ENCODE assay signal across 8 mouse cellular contexts in genomic region chr11:112870201-112871035, GRCm38 (mm10).
A peak's percentile ranks its signal among the peaks of the same experiment; 100 is the strongest.
DNase-seq lines count a peak whose midpoint lies in the region; ATAC-seq lines count a peak whose summit lies in the region.

No protein-coding gene starts in this region.

- peaks cover 8% of the 10 kb centered on the region; the same call in 1 of the 2 replicates for H3K4me1 ChIP-seq in heart, embryonic 13.5 days
- H3K4me1 ChIP-seq in forebrain, embryonic 10.5 days, result peaks cover 49% of the 10 kb centered on the region

- no peaks in the 10 kb centered on the region for H3K9me3 ChIP-seq in heart, embryonic 13.5 days
- no peaks in the 10 kb centered on the region for H3K9me3 ChIP-seq in forebrain, embryonic 10.5 days

- peak overlapping the region; percentile 63 for H3K4me2 ChIP-seq in heart, embryonic 13.5 days

- no peak for DNase-seq in heart, postnatal 14 days
- peak; percentile 79 for DNase-seq in ES-CJ7 (ENCODE audit: low read depth, low spot score)
- peak; percentile 87 for DNase-seq in forebrain, embryonic 10.5 days (ENCODE audit: extremely low spot score, low spot score)
- peak; percentile 89 for DNase-seq in mesoderm, embryonic 11.5 days (ENCODE audit: low read depth, low spot score)
- DNase-seq in spleen, postnatal 36 days (ENCODE audit: low spot score in 2 of 2), result no peak
- DNase-seq in ovary, postnatal 14 days (ENCODE audit: low spot score), result no peak
- DNase-seq in urinary bladder, postnatal 10 days (ENCODE audit: low spot score), result no peak

- H3K27me3 ChIP-seq in heart, embryonic 13.5 days (replicated peaks), result peaks cover 62% of the 10 kb centered on the region
- H3K27me3 ChIP-seq in forebrain, embryonic 10.5 days (ENCODE audit: poor library complexity, severe bottlenecking), result peaks cover 34% of the 10 kb centered on the region

- H3K9ac ChIP-seq in heart, embryonic 13.5 days, result peak overlapping the region; percentile 52

- no peak overlapping the region for H3K27ac ChIP-seq in heart, embryonic 13.5 days (replicated peaks)
- H3K27ac ChIP-seq in forebrain, embryonic 10.5 days, result peak overlapping the region; percentile 90

- intact Hi-C loops in heart, postnatal 14 days (cut with DNase I), result no loop called here

- peak overlapping the region; percentile 30 for H3K4me3 ChIP-seq in heart, embryonic 13.5 days
- H3K4me3 ChIP-seq in forebrain, embryonic 10.5 days, result peak overlapping the region; percentile 37

- 5% methylated on average over 17 of the region's 17 CpGs for WGBS in heart, embryonic 13.5 days
- WGBS in forebrain, embryonic 10.5 days, result 2% methylated on average over 17 of the region's 17 CpGs

- no peaks in the 10 kb centered on the region for H3K36me3 ChIP-seq in heart, embryonic 13.5 days
- H3K36me3 ChIP-seq in forebrain, embryonic 10.5 days (replicated peaks), result no peaks in the 10 kb centered on the region

- ATAC-seq in heart, embryonic 13.5 days (ENCODE audit: extremely low read depth, insufficient number of reproducible peaks, low FRiP score, low TSS enrichment), result no peak

Comparison
In these comparisons a context has a peak if more than half of its experiments do, and no peak if none do; other contexts are left out.
1. DNase-seq: peak in ES-CJ7 (single experiment), forebrain, embryonic 10.5 days (single experiment) and mesoderm, embryonic 11.5 days (single experiment); none in heart, postnatal 14 days (0 of 2), spleen, postnatal 36 days (0 of 2), ovary, postnatal 14 days (single experiment) and urinary bladder, postnatal 10 days (single experiment).